Mouse (Mus musculus) midbrain, embryonic 14.5 days (tissue): ENCODE results near the gene Npr1. TPM values are rescaled to one million over a fixed set of nuclear protein-coding genes. Genes with fewer than 3 reads are reported as not detected.

Source experiments
- ATAC-seq: fragments of 200-750 bp; cut with Nextera tagmentation; 2 replicates; pipeline ENCODE4 v1.8.0; 2017; ENCODE audit warnings: moderate number of reproducible peaks, moderate library complexity; ENCODE audit not compliant: low FRiP score, low TSS enrichment
- DNase-seq: peaks from one replicate; pipeline ENCODE4 v3.0.0-alpha.2; 2015
- H3K27ac ChIP-seq: fragments of 300-500 bp; sonication (generic); replicated peaks from 2 replicates; pipeline ENCODE4 v1.5.1; 2014; ENCODE audit warnings: mild to moderate bottlenecking, low read depth, low read length, moderate library complexity
- H3K27me3 ChIP-seq: fragments of 300-500 bp; sonication (generic); 2 replicates; pipeline ENCODE4 v1.6.1; 2014; ENCODE audit warnings: low read length, control low read depth, mixed read lengths; ENCODE audit not compliant: control insufficient read depth, insufficient read depth
- H3K36me3 ChIP-seq: fragments of 300-500 bp; sonication (generic); 2 replicates; pipeline ENCODE4 v1.6.1; 2014; ENCODE audit warnings: low read length, control low read depth; ENCODE audit not compliant: control insufficient read depth, insufficient read depth
- H3K4me1 ChIP-seq: fragments of 300-500 bp; sonication (generic); 2 replicates; pipeline ENCODE4 v1.6.1; 2014; ENCODE audit warnings: mild to moderate bottlenecking, antibody characterized with exemption, low read length, control low read depth; ENCODE audit not compliant: control insufficient read depth, insufficient read depth
- H3K4me2 ChIP-seq: fragments of 300-500 bp; sonication (generic); 2 replicates; pipeline ENCODE4 v1.6.1; 2014; ENCODE audit warnings: mild to moderate bottlenecking, low read length, moderate library complexity
- H3K4me3 ChIP-seq: fragments of 300-500 bp; sonication (generic); replicated peaks from 2 replicates; pipeline ENCODE4 v1.5.1; 2014; ENCODE audit warnings: low read depth, low read length
- H3K9ac ChIP-seq: fragments of 300-500 bp; sonication (generic); replicated peaks from 2 replicates; pipeline ENCODE4 v1.6.1; 2014; ENCODE audit warnings: mild to moderate bottlenecking, low read length, moderate library complexity
- H3K9me3 ChIP-seq: fragments of 300-500 bp; sonication (generic); 2 replicates; pipeline ENCODE4 v1.6.1; 2016; ENCODE audit warnings: low read length, control low read depth, mixed read lengths; ENCODE audit not compliant: control insufficient read depth
- WGBS: fragments of 180-500 bp; shearing (Covaris S2); extraction: QIAGEN DNeasy Blood & Tissue Kit; methylation state at CpG from one replicate; pipeline ENCODE4 v1.1.7; 2014; 5-methylcytosine and 5-hydroxymethylcytosine counted together
- polyA plus RNA-seq: library from polyadenylated mRNA; unstranded; fragments of >200 nt; fragmentation: Nextera tagmentation; extraction: Ambion mirVana; gene quantifications from 2 replicates; pipeline ENCODE4 v1.2.1, GENCODE M21; 2014

Gene Npr1
- polyA plus RNA-seq, 1 experiment from 2014 or later = 2.3 TPM

DNA sequence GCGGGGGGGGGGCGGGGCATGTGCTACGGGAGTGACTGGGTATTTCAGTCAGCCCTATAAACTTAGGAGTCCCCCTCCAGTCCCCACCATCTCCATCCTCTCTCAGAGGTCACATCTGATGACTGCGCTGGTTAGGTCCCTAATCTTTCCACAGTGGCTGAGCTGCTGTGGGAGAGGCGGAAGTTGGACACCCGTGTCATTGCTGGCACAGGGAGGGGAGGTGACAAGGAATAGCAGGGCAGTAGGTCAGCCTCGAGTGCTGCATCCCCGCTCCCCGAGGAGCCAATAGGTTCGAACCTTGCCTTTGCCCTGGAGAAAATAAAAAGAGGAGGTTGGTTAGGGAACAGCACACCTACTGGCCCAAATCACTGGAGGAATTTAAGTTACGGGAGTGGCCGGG is 14.8 kb downstream of the Npr1 start:
- DNase-seq = no peak
- ATAC-seq = no peak
- Histone ChIP-seq H3K27me3 (no peaks in the 10 kb centered on the region), H3K27ac (no peak overlapping the region), H3K4me3 (no peak overlapping the region), H3K4me2 (0 out of 2 replicates have a peak overlapping the region, but pooled peaks have one; percentile 3), H3K4me1 (peaks cover 15% of the 10 kb centered on the region), H3K36me3 (no peaks in the 10 kb centered on the region), H3K9me3 (no peaks in the 10 kb centered on the region), H3K9ac (no peak overlapping the region)
- 34% methylated on average over 12 of the region's 12 CpGs for WGBS

GRCm38 (mm10) chr3:90448626-90449025 is 17.0 kb downstream of the Npr1 start:
- Histone ChIP-seq H3K36me3 (no peaks in the 10 kb centered on the region), H3K4me1 (peaks cover 19% of the 10 kb centered on the region), H3K9ac (no peak overlapping the region), H3K27ac (no peak overlapping the region), H3K4me3 (no peak overlapping the region), H3K4me2 (no peak overlapping the region), H3K27me3 (no peaks in the 10 kb centered on the region), H3K9me3 (no peaks in the 10 kb centered on the region)
- WGBS = 21% methylated on average over 6 of the region's 6 CpGs
- DNase-seq = no peak
- ATAC-seq = no peak

GRCm38 (mm10) chr3:90447123-90447494 is 18.6 kb downstream of the Npr1 start:
- 0 out of 2 replicates have a peak overlapping the region, but pooled peaks have one; percentile 42 for H3K9ac ChIP-seq
- DNase-seq = peak; percentile 43

DNA sequence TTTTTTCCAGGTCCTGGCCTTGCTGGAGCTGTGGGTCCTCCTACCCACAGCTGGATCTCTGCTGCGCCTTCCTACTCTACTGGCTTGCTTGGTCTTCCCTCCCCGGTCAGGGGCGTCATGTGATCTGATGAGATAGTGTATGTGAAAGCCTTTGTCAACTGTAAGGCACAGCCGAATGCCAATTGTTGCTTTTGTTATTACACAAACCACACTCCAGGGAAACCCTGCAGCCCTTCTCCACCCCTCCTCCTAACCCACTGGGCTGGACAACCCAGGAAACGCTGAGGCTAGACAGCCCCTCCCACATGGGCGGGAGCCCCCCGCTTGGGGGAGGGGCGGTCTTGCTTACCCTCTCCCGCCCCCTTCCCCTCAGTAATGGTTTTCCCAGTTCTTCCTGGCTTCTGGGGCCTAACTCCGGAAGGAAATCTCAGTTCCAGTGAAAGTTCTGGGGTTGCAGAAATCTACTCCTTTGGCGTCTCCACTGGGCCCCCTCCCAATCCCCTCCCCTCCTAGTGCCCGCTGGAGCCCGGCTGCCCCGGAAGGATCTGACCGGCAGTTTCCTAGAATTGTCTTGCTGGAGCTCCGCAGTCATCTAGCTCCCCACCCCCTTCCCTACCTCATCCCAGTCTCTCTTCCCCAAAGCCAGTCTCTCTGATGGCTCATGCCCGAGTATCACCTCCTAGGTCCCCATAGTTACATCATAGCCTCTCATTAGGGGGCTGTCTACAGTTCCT is 19.1 kb downstream of the Npr1 start:
- Histone ChIP-seq H3K4me3 (peak overlapping the region; percentile 27), H3K36me3 (no peaks in the 10 kb centered on the region), H3K9me3 (no peaks in the 10 kb centered on the region), H3K4me2 (peak overlapping the region; percentile 59), H3K9ac (peak overlapping the region; percentile 42), H3K27ac (peak overlapping the region; percentile 79), H3K4me1 (peaks cover 19% of the 10 kb centered on the region), H3K27me3 (no peaks in the 10 kb centered on the region)
- ATAC-seq (peak; percentile 92), DNase-seq (peak; percentile 89)
- WGBS = 1% methylated on average over 17 of the region's 17 CpGs

More at GRCm38 (mm10) chr3:90447123-90447494, 18.6 kb downstream of the Npr1 start:
- no peaks in the 10 kb centered on the region for H3K27me3 ChIP-seq
- H3K36me3 ChIP-seq = no peaks in the 10 kb centered on the region
- peaks cover 19% of the 10 kb centered on the region for H3K4me1 ChIP-seq
- H3K4me2 ChIP-seq = peak overlapping the region; percentile 59
- ATAC-seq = no peak
- no peak overlapping the region for H3K4me3 ChIP-seq
- 36% methylated on average over 7 of the region's 7 CpGs for WGBS
- no peaks in the 10 kb centered on the region for H3K9me3 ChIP-seq
- H3K27ac ChIP-seq = peak overlapping the region; percentile 79

DNA sequence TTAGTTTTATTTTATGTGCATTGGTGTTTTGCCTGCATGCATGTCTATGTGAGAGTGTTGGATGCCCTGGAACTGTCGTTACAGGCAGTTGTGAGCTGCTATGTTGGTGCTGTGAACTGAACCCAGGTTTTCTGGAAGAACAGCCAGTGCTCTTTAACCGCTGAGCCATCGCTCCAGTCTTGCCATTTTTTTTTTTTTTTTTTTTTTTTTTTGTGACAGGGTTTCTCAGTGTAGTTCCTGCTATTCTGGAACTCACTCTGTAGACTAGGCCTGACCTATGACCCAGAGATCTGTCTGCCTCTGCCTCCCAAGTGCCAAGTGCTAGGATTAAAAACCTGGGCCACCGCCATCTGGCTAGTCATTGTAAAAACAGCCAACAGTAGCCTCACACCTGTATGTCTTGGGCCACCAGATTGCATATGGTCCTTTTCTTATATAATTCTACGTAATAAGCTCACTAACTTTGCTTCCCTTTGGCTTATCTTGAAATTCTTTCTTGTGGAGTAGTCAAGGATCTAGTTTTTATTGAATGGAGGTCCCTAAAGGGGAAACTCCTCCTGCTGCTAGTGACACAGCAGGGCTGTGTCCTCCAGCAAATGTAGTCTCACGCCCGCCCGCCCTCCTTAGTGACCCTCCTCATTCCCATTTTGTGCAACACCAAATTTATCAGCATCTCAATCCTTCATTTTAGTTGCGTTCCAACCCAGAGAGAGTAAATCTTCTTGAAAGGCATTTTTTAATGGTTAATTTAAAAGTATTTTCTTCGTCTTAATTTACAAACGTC is 20.1 kb downstream of the Npr1 start:
- no peaks in the 10 kb centered on the region for H3K36me3 ChIP-seq
- peak; percentile 7 for DNase-seq
- H3K27ac ChIP-seq = peak overlapping the region; percentile 79
- peak overlapping the region; percentile 59 for H3K4me2 ChIP-seq
- no peak overlapping the region; the same call in 1 of the 2 replicates for H3K4me3 ChIP-seq
- no peaks in the 10 kb centered on the region for H3K9me3 ChIP-seq
- H3K9ac ChIP-seq = peak overlapping the region; percentile 42; the same call in 1 of the 2 replicates
- H3K27me3 ChIP-seq = no peaks in the 10 kb centered on the region
- H3K4me1 ChIP-seq = peaks cover 19% of the 10 kb centered on the region
- ATAC-seq = no peak
- WGBS = 63% methylated on average over 11 of the region's 11 CpGs

- ATAC-seq (no peak), DNase-seq (no peak)
- Histone ChIP-seq H3K27me3 (no peaks in the 10 kb centered on the region), H3K4me2 (no peak overlapping the region), H3K9me3 (no peaks in the 10 kb centered on the region), H3K4me3 (no peak overlapping the region), H3K4me1 (peaks cover 19% of the 10 kb centered on the region), H3K9ac (no peak overlapping the region), H3K36me3 (no peaks in the 10 kb centered on the region), H3K27ac (no peak overlapping the region)
- WGBS = 85% methylated on average over 3 of the region's 3 CpGs
Observed at GRCm38 (mm10) chr3:90443977-90444376, 21.7 kb downstream of the Npr1 start.

DNA sequence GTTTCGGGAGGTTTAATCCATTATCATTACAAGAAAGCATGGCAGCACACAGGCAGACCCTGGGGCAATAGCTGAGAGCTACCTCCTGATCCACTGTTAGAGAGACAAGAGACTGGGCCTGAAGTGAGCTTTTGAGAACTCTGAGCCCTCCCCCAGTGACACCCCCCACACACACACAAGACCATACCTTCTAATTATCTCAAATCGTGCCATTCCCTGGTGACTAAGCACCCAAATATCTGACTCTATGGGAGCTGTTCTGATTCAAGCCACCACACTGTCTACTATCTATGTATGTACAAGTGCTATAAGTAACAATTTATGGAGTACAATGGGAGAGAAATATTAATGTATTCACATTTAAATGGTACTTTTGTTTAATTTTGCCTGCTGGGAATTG is 24.9 kb downstream of the Npr1 start:
- DNase-seq (no peak), ATAC-seq (no peak)
- H3K4me3 ChIP-seq = no peak overlapping the region
- H3K27me3 ChIP-seq = no peaks in the 10 kb centered on the region
- H3K27ac ChIP-seq = no peak overlapping the region
- no peak overlapping the region for H3K9ac ChIP-seq
- no peaks in the 10 kb centered on the region for H3K36me3 ChIP-seq
- no peak overlapping the region for H3K4me2 ChIP-seq
- H3K9me3 ChIP-seq = no peaks in the 10 kb centered on the region
- peaks cover 3% of the 10 kb centered on the region for H3K4me1 ChIP-seq
- 90% methylated on average over 2 of the region's 2 CpGs for WGBS

GRCm38 (mm10) chr3:90437131-90437530 is 28.5 kb downstream of the Npr1 start:
- Histone ChIP-seq H3K4me1 (peaks cover 9% of the 10 kb centered on the region), H3K4me3 (no peak overlapping the region), H3K4me2 (no peak overlapping the region), H3K9me3 (no peaks in the 10 kb centered on the region), H3K36me3 (no peaks in the 10 kb centered on the region), H3K27ac (no peak overlapping the region), H3K27me3 (no peaks in the 10 kb centered on the region), H3K9ac (no peak overlapping the region)
- no peak for ATAC-seq
- DNase-seq = no peak
- 79% methylated on average over 4 of the region's 4 CpGs for WGBS
